Mouse (Mus musculus): ENCODE data around the gene Eif3d.

- TF ChIP-seq CTCF (IDR thresholded peaks at IDR 0.05; ENCODE audit: insufficient read depth, low read length) (no peak), POLR2A (IDR thresholded peaks at IDR 0.05; ENCODE audit: borderline replicate concordance, extremely low read depth, low read depth, low read length) (no peak)
These were observed 42.5 kb downstream of the Eif3d start for GRCm38 (mm10) chr15:77928091-77928490.
